Mouse (Mus musculus): ENCODE results near the gene Arhgap27. TPM values are rescaled to one million over a fixed set of nuclear protein-coding genes. Genes with fewer than 3 reads are reported as not detected.
"Not testable (repeated sequence)": the region's sequence is repeated elsewhere in the genome, so short reads cannot be mapped to it uniquely, and the experiment has no call there.

Arhgap27 gene
- 10 to 100 TPM; 10.5 to 12.1 TPM for total RNA-seq (2021)
- long read RNA-seq, partial matches to known transcripts: 5 of 14 reads
- long read RNA-seq, other reads (novel, unspliced or antisense): 8 of 14 reads

DNA sequence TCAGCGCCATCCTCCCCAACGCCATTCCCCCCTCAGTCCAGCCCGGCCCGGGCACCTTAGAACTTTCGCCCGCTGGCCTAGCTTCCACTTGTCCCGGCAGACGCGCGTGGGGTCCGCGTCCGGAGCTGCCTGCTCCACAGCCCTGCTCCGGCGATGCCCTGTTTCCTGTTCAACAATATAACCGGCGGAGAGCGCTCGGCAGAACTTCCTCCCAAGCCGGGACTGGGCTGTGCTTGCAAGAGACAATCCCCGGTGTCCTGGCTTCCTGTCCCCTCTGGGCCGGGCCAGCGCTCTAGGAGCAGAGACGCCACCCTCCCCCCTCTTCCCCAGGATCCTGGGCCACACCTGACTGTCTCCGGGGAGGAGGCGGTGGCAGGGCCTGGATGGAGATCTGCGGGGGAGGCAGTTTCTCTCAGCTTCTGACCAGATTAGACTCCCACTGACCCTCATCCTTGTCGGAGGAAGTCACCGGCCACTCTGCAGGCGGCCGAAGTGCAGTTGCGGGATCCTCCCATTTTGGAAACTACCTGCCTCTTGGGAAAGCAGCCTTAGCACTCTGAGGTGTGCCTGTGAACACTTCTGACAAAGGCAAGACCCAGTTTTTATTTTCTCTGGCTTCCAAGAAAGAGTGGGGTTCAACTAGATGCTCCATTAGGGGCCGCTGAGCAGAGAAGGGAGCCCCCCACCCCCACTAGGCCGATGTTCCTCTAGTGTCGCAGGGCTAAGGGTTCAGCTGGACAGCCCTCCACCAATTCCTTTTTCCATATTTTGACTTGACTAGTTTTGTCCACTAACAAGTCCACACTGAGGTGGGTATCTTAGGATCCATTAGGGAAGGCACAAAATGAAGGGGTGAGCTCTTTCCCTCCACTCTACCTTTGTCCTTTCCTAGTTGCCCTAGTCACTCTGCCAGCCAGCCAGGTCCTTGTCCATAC is at the start of gene Arhgap27:
Gene Arhgap27 (minus strand): TSS at position 479 of the 935 bp plus-strand sequence.
- DNase-seq (ENCODE audit: low spot score in 2 of 2): no peak

DNA sequence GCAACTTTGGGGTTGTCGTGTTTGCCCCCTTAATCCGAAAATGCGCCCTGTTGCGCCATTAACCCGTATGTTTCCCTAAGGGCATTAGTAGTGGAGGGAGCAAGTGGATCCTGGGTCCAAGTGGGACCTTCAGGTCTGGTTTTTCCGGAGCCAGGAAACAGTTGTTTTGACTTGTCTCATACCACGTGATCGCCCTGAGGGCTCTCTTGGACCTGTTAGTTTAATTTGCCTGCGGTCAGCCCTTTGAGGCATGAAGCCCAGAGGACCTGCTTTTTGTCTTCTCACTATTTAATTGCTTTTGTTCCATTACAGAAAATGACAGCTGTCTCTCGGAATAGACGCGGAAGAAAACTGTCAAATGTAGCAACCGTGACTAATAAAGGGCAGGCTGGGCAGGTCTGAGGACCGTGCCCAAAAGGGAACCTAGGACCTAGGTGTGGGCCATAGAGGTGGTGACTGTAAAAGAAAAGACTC is 49.5 kb upstream of the Arhgap27 start:
- no peak for DNase-seq (ENCODE audit: low spot score in 2 of 2)

DNA sequence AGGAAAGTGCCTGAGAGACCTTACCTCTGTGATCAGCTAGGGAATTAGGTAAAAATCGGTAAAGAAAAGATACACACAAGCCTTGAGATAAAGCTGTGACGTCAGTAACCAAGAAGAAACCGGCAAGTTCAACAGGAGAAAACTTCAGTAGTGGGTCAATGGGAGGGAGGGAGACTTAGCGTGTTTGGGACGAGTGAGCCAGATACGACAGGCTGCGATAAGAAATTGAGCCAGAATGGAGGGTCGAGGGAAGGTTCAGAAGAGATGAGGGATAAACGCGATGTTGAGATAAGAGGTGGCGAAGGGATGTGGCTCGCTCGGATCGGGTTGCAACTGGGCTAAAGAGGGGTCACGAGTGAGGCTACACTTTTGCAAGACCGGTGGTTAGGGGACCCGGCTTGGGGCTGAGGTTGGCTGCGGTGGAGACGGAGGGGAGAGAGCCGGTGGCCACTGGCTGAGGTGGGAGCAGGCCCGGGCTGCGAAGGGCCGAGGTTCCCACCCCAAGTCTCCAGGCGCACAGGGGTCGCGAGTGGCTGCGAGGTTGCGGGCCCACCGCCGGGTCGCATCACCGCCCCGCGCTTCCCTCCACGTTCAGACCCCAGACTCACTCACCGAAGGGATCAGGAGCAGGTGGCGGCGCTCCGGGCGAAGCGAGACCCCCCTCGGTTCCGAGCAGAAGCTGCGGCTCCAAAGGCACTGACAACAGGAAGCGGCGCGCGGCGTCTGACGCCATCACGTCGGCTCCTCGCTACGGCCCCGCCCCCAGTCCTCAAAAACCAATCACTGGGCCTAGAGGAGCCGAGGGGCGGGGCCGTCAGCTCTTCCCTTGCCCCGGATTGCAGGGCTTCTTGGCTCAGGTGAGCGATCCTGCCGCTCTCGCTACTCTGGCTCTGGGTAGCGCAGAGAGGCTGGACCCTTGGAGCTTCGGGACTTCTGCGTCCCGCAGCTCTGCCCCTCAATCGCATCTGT is 48.8 kb upstream of the Arhgap27 start, which contains the start of gene Plekhm1:
Gene Plekhm1 (minus strand): TSS at position 707 of the 969 bp plus-strand sequence.
- DNase-seq (ENCODE audit: low spot score in 2 of 2): peak; percentile 93 to 97

DNA sequence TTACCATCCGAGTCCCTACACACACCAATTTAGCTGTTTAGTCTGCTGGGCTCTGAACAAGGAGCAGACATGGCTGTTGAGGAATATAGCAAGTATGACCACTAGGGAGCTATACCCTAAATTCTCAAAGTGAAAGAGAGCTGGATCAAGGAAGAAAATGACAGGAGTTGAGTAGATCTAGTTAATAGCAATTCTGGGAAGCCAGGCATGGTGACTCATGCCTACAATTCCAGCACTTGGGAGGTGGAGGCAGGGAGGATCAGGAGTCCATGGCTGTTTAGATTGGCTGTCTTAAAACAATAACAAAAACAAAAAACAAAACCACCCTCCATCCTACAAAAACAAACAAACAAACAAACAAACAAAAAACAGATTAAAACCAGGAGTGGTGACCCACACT is 47.8 kb upstream of the Arhgap27 start:
- DNase-seq (ENCODE audit: low spot score in 2 of 2): no peak

DNA sequence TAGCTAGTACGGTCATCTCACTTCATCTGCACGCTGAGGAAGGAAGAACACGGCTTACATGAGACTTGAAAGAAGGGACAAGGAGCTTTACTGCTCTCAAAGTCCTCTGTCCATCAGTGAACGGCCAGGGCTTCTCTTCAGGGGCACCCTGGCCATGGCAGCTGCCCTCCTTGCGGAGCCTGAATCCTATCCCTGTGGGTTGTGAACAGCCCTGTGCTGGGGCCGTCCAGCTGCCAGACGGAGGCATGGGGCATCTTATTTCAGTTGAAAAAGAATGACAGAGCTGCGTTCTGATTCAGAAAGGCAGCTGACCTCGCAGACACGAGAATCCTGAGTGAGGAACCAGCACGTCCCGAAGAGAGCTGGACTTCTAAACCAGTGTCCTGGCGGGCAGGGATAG is 45.4 kb upstream of the Arhgap27 start:
- DNase-seq (ENCODE audit: low spot score in 2 of 2): no peak

DNA sequence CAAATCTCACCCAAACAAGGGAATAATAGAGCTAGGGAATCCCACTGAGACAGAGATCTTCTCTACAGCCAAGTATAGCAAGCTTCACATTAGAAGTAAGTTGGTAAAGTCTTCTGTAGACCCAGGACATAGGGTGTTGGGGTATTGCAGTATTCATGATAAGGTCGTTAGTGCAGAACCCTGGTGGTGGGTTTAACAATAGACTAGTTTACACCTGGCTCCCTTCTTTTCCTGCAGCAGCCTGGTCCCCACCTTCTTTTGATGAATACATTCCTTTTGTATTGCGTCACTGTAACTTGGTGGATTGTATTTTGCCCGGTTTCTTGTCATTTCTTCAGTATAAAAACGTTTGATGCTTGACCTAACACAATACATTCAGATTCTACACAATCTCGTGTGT is 43.6 kb upstream of the Arhgap27 start:
- not testable (repeated sequence) for DNase-seq (ENCODE audit: low spot score in 2 of 2)

DNA sequence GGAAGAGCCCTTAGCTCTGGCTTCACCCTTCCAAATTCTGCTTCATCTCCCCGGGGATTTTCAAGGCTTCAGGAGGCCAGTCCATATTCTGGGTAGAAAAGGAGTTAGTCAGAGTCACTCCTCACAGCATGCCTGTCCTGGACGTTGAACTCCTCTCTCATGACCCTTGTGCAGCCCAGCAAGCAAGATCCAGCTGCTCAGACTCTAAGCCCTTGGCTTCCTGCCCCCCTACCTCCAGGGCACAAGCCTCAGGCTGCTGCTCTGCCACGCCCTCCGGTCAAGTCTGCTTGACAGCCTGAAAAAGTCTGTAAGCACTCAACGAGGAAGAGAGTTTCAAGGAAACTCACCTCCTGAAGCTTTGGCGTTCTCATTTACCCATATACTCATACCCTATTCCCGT is 43.1 kb upstream of the Arhgap27 start:
- no peak for DNase-seq (ENCODE audit: low spot score in 2 of 2)

DNA sequence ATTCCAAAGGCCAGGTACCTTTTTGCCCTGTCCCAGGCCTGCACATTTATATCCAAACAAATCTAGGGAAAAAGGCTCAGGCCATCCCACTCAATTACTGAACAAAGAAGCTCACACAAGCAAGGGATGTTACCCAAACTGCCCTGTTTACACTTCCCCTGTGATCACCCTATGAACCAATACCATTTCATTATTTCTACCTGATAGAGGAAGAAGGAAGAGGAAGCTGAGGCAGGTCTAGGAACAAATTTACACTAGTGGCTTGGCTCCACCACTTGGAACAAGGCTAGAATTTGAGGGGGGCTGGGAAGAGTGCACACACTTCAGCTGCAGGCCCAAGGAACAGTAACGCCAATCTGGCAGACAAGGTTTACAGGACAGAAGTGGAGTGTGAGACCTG is 42.3 kb upstream of the Arhgap27 start:
- DNase-seq (ENCODE audit: low spot score in 2 of 2): no peak

DNA sequence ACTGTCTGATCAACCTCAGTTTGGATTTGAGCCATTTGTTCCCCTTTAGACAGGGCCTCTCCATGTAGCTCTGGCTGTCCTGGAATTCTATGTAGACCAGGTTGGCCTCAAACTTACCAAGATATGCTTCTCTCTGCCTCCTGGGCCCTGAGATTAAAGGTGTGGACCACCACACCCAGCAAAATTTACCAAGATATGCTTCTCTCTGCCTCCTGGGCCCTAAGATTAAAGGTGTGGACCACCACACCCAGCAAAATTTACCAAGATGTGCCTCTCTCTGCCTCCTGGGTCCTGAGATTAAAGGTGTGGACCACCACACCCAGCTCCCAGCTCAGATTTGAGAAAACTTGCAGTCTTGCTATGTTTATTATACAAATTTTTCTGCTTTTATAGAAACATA is 41.1 kb upstream of the Arhgap27 start:
- no peak for DNase-seq (ENCODE audit: low spot score in 2 of 2)

DNA sequence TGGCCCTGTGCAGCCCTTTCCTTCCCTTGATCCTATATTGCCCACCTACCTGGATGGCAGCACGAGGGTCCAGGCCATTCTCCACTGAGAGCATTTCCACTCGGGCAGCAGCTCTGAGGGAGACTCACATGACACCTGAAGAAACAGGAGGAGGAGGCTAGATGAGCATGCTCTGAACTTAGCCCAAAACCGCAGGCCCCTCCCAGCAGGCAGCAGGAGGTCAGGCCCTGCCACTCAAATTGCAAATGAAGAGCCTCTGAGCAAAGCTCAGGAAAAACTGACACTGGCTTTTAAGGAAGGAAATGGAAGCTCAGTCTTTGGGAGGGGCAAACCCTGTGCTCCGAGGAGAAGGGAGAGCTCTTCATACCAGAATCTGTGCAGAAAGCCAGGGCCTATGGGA is 40.3 kb upstream of the Arhgap27 start:
- no peak for DNase-seq (ENCODE audit: low spot score in 2 of 2)

DNA sequence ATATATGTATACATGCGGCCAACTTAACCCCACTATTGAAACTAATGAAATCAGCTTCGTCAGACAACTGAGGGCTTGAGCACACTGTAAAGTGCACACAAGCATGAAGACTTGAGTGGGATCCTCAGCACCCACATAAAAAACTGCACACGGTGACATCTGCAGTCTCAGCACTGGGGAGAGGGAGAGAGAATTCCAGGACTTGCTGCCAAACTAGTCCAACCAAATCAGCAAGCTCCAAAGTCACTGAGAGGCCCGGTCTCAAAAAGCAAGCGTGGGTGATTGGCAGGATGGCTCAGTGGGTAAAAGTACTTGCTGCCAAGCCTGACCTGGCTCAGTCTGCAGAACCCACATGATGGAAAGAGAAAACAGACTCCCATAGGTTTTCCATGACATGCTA is 39.2 kb upstream of the Arhgap27 start:
- DNase-seq (ENCODE audit: low spot score in 2 of 2): peak; percentile 43 to 74

DNA sequence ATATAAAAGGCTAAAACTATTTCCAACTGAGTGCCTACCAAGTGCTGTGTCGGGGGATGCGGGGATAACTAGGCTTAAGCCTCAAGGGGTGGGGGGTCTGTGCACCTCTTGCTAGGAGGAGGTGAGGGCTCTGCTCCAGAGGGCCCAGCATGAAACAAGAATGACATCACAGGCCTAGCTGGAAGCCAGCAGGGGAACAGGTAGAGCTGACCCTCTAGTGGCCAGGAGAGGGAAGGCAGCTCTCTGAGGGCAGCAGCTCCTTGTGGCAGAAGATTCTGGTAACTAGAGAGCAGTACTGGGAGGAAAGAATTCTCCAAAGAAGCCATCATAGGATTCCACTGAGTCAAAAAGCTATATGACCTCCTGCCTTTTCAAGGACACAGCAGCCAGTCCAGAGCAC is 38.7 kb upstream of the Arhgap27 start:
- DNase-seq (ENCODE audit: low spot score in 2 of 2): no peak

DNA sequence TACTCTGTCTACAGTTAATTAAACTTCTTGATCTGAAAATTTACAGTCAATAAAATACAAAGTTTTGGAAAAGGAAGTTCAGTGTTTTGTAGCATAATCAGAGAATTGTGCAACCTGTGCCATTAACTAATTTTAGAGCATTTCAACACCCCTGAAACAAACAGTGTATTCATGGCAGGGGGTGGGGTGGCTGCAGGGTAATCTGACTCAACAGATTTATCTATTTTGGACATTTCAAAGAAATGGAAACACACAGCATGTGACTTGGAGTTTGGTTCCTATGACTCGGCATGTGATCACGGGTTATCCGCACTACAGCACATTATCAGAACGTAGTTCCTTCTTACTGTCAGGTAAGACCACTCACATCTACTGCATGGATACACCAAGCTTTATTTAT is 36.5 kb upstream of the Arhgap27 start:
- no peak for DNase-seq (ENCODE audit: low spot score in 2 of 2)

DNA sequence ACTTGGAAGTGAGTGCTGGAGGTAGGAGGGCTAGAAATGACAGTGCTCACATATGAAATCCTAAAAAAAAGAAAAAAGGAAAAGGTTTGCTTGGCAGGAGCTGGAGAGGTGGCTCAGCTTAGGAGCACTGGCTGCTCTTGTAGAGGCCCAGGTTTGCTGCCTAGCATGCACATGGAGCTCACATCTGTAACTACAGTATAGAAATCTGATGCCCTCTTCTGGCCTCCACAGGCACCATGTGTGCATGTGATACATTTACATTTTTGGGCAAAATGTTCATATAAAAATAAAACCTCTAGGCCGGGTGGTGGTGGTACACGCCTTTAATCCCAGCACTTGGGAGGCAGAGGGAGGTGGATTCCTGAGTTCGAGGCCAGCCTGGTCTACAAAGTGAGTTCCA is 35.6 kb upstream of the Arhgap27 start:
- DNase-seq (ENCODE audit: low spot score in 2 of 2): no peak

DNA sequence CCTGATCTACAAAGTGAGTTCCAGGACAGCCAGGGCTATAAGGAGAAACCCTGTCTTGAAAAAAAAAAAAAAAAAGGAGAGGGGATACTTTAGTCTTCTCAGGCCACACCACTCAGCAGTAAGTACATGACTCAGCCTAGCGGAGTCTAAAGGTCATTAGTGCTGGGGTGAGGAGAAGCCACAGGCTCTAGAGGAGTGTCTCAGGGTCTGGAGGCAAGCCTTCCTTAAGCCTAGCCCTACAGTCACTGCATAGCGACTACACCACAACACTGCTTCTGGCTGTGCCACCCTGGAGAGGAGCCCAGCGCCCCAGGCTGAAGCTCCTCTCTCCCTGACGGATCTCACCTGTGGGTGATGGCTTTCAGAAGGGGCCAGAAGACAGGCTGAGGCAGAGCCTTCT is 33.2 kb upstream of the Arhgap27 start:
- DNase-seq (ENCODE audit: low spot score in 2 of 2): no peak

DNA sequence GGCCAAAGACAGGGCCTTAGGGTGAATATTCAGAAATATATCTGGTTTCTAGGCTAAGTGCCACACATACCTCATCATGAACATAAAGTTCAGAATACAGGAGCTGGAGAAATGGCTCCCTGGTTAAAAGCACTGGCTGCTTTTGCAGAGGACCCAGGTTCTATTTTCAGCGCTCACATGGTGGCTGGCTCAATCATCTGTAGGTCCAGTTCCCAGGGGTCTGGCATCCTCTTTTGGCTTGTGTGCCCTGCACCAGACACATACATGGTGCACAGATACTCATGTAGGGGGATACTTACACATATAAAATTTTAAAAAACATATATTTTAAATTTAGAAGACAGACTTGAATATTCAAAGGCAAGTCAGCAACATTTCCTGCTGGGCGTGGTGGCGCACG is 32.7 kb upstream of the Arhgap27 start:
- no peak for DNase-seq (ENCODE audit: low spot score in 2 of 2)

DNA sequence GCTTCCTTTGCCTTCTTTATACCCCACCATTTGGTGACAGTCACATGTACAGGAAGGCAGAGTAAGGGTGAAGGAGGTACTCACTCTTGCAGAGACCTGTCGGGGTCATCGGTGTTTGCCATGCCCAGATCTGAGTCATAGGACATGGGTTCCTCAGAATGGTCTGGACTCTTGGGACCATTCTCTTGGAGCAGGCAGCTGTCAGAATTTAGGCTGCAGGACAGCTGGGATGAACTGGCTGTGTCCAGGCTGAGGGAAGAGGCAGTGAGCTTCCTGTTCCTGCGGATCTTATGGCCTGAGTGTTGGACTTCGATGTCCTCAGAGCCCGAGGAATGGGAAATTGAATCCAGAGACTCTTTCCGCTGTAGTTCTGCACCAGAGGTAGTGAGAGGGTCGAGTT is 31.1 kb upstream of the Arhgap27 start:
- DNase-seq (ENCODE audit: low spot score in 2 of 2): no peak

DNA sequence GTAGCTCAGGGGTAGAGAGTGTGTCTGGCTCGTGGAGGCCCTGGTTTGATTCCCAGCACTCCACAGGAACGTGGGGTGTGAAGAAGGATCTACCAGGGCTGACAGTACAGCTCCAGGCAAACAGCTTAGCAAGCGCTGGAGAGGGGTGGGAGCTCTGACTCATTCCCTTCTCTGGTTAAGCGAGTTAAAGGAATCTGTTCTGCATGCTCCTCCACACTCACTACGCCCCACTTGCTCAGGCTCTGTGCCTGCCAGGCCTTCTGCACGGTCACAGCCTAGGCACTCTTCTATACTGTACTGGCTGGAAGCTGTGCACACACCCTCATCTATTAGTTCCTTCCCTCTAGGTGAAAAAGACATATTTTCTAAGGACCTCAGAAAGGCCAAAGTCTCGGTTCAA is 30.5 kb upstream of the Arhgap27 start:
- DNase-seq (ENCODE audit: low spot score in 2 of 2): no peak

DNA sequence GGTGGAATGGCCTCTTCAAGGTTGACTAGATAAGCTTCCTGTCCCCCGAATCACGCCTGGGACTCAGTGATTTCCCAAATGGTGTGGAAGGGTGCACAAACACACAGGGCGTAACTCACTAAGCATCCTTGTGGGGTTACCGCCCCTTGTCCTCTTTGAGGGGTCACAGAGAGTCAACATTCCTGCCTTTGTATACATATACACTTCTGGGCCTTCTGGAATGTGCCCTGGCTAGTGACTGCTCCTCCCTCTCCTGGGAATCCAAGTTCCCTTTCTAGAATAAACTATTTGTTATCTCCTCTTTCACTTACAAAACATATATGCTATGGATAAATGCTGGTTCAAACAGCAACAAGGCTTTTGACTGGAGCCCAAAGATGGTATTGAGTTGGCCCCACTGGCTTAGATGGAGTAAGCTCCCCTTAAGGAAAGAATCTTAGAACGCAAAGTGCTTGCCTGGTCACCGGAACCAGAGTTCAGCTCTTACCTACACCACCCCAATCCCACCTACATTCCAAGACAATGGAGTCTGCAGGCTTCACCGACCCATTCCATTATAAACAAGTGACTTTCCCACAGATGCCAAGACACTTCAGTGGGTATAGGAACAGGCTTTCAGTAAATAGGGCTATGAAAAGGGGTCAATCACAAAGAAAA is 24.5 kb upstream of the Arhgap27 start:
- no peak for DNase-seq (ENCODE audit: low spot score in 2 of 2)

DNA sequence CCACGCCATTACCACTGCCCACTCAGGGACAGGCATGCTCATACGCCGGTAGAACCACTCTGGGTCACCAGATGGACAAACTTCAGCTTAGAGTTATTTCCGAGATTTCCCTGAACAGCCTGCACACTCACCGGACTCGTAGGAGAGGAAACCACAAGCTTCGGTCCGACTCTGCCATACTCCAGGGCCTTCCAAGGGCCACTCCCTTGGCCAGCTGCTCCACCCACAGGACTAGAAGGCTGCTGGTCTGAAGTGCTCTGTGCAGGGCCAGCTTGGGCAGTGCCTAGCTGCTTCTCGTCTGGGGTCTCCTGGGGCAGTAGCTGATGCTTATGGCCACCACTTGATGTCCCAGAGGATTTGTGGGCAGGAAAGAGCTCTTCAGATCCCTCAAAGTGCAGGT is 23.3 kb upstream of the Arhgap27 start:
- no peak for DNase-seq (ENCODE audit: low spot score in 2 of 2)

Measured in layer of hippocampus, adult 18-20 months (tissue).